Mouse (Mus musculus): ENCODE results near the gene Fancc.

DNA sequence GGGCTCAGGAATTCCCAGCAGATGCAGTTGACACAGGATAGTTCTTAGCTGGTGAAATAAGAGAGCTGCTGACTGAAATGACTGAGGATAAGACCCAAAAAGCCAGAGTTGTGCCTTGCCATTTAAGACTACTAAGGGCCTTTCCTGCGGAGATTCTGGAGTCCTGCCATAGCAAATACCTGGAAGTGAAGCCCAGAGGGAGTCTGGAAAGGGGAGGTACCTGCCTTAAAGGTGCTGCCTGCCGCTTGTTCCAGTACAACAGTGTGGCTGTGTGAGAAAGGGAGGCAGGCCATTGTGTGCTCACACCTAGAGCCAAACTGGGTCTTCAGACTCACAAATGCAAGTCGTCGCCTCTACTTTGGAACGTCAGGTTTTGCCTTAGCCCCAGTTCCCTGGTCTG is 226.9 kb downstream of the Fancc start:
- TF ChIP-seq POLR2A (IDR thresholded peaks at IDR 0.05; ENCODE audit: borderline replicate concordance, extremely low read depth, low read depth, low read length) (no peak), CTCF (IDR thresholded peaks at IDR 0.05; ENCODE audit: insufficient read depth, low read length) (no peak)
